Mouse (Mus musculus): ENCODE results near the gene Nodal. TPM values are rescaled to one million over a fixed set of nuclear protein-coding genes. Genes with fewer than 3 reads are reported as not detected.
A peak's percentile ranks its signal among the peaks of the same experiment; 100 is the strongest.

Nodal gene
- polyA plus RNA-seq, 1 experiment from 2014 or later: 0.12 TPM

GRCm38 (mm10) chr10:61399156-61399734 is 18.5 kb upstream of the Nodal start:
- no peak overlapping the region for H3K4me3 ChIP-seq (ENCODE audit: control insufficient read depth in 1 of 2, insufficient read depth in 1 of 2, low read depth in 1 of 2, low read length in 2 of 2)
- peak; percentile 70; the same call in 1 of the 2 replicates for ATAC-seq (ENCODE audit: insufficient number of reproducible peaks, insufficient read depth, low FRiP score, low read depth)
- no peaks in the 10 kb centered on the region for H3K9me3 ChIP-seq (ENCODE audit: control insufficient read depth, low read length)
- 22% methylated on average over 13 of the region's 13 CpGs for WGBS
- no peak overlapping the region for H3K9ac ChIP-seq (ENCODE audit: low read length)
- no peak overlapping the region for H3K27ac ChIP-seq (replicated peaks in 1 of 2; ENCODE audit: control insufficient read depth in 1 of 2, insufficient read depth in 1 of 2, low read depth in 2 of 2, low read length in 2 of 2)
- peaks cover 4 to 6% of the 10 kb centered on the region in 2 experiments; a peak in 2 of 4 replicates for H3K4me1 ChIP-seq (ENCODE audit: control insufficient read depth in 2 of 2, insufficient read depth in 2 of 2, low read length in 2 of 2)
- no peaks in the 10 kb centered on the region for H3K27me3 ChIP-seq (ENCODE audit: control insufficient read depth, insufficient read depth, low read length)
- no peaks in the 10 kb centered on the region for H3K36me3 ChIP-seq (ENCODE audit: control insufficient read depth, insufficient read depth, low read length)
- no peak overlapping the region for H3K4me2 ChIP-seq (ENCODE audit: low read length)

- Histone ChIP-seq H3K27me3 (ENCODE audit: control insufficient read depth, insufficient read depth, low read length) (no peaks in the 10 kb centered on the region), H3K27ac (replicated peaks in 1 of 2; ENCODE audit: control insufficient read depth in 1 of 2, insufficient read depth in 1 of 2, low read depth in 2 of 2, low read length in 2 of 2) (no peak overlapping the region), H3K9me3 (ENCODE audit: control insufficient read depth, low read length) (no peaks in the 10 kb centered on the region), H3K9ac (ENCODE audit: low read length) (no peak overlapping the region), H3K4me3 (ENCODE audit: control insufficient read depth in 1 of 2, insufficient read depth in 1 of 2, low read depth in 1 of 2, low read length in 2 of 2) (no peak overlapping the region), H3K4me1 (ENCODE audit: control insufficient read depth in 2 of 2, insufficient read depth in 2 of 2, low read length in 2 of 2) (no peaks in the 10 kb centered on the region), H3K4me2 (ENCODE audit: low read length) (no peak overlapping the region), H3K36me3 (ENCODE audit: control insufficient read depth, insufficient read depth, low read length) (no peaks in the 10 kb centered on the region)
- 91% methylated on average over 5 of the region's 5 CpGs for WGBS
- ATAC-seq (ENCODE audit: insufficient number of reproducible peaks, insufficient read depth, low FRiP score, low read depth): no peak
Observed at GRCm38 (mm10) chr10:61400407-61400806, 17.4 kb upstream of the Nodal start.

- ATAC-seq (ENCODE audit: insufficient number of reproducible peaks, insufficient read depth, low FRiP score, low read depth): no peak
- WGBS: 67% methylated on average over 5 of the region's 5 CpGs
- Histone ChIP-seq H3K9me3 (ENCODE audit: control insufficient read depth, low read length) (no peaks in the 10 kb centered on the region), H3K4me3 (ENCODE audit: control insufficient read depth in 1 of 2, insufficient read depth in 1 of 2, low read depth in 1 of 2, low read length in 2 of 2) (no peak overlapping the region), H3K27ac (replicated peaks in 1 of 2; ENCODE audit: control insufficient read depth in 1 of 2, insufficient read depth in 1 of 2, low read depth in 2 of 2, low read length in 2 of 2) (no peak overlapping the region), H3K27me3 (ENCODE audit: control insufficient read depth, insufficient read depth, low read length) (0 out of 2 replicates have a peak, but pooled peaks cover 4% of the 10 kb centered on the region), H3K36me3 (ENCODE audit: control insufficient read depth, insufficient read depth, low read length) (no peaks in the 10 kb centered on the region), H3K4me1 (ENCODE audit: control insufficient read depth in 2 of 2, insufficient read depth in 2 of 2, low read length in 2 of 2) (peaks cover 0 to 2% of the 10 kb centered on the region in 2 experiments; a peak in 1 of 4 replicates), H3K9ac (ENCODE audit: low read length) (no peak overlapping the region), H3K4me2 (ENCODE audit: low read length) (no peak overlapping the region)
Observed at GRCm38 (mm10) chr10:61402480-61402879, 15.3 kb upstream of the Nodal start.

- H3K4me3 ChIP-seq (ENCODE audit: control insufficient read depth in 1 of 2, insufficient read depth in 1 of 2, low read depth in 1 of 2, low read length in 2 of 2): no peak overlapping the region
- H3K4me1 ChIP-seq (ENCODE audit: control insufficient read depth in 2 of 2, insufficient read depth in 2 of 2, low read length in 2 of 2): peaks cover 0 to 2% of the 10 kb centered on the region in 2 experiments; a peak in 1 of 4 replicates
- WGBS: 82% methylated on average over 2 of the region's 2 CpGs
- H3K4me2 ChIP-seq (ENCODE audit: low read length): no peak overlapping the region
- no peaks in the 10 kb centered on the region for H3K9me3 ChIP-seq (ENCODE audit: control insufficient read depth, low read length)
- H3K27ac ChIP-seq (replicated peaks in 1 of 2; ENCODE audit: control insufficient read depth in 1 of 2, insufficient read depth in 1 of 2, low read depth in 2 of 2, low read length in 2 of 2): no peak overlapping the region
- no peaks in the 10 kb centered on the region for H3K36me3 ChIP-seq (ENCODE audit: control insufficient read depth, insufficient read depth, low read length)
- H3K9ac ChIP-seq (ENCODE audit: low read length): no peak overlapping the region
- H3K27me3 ChIP-seq (ENCODE audit: control insufficient read depth, insufficient read depth, low read length): 0 out of 2 replicates have a peak, but pooled peaks cover 4% of the 10 kb centered on the region
- no peak for ATAC-seq (ENCODE audit: insufficient number of reproducible peaks, insufficient read depth, low FRiP score, low read depth)
Observed at GRCm38 (mm10) chr10:61402911-61403310, 14.9 kb upstream of the Nodal start.

GRCm38 (mm10) chr10:61405958-61406357 is 11.8 kb upstream of the Nodal start:
- no peak overlapping the region for H3K4me3 ChIP-seq (ENCODE audit: control insufficient read depth in 1 of 2, insufficient read depth in 1 of 2, low read depth in 1 of 2, low read length in 2 of 2)
- H3K27ac ChIP-seq (replicated peaks in 1 of 2; ENCODE audit: control insufficient read depth in 1 of 2, insufficient read depth in 1 of 2, low read depth in 2 of 2, low read length in 2 of 2): no peak overlapping the region
- H3K36me3 ChIP-seq (ENCODE audit: control insufficient read depth, insufficient read depth, low read length): no peaks in the 10 kb centered on the region
- H3K9ac ChIP-seq (ENCODE audit: low read length): no peak overlapping the region
- 7% methylated on average over 10 of the region's 10 CpGs for WGBS
- peak overlapping the region; percentile 21; the same call in 1 of the 2 replicates for H3K4me2 ChIP-seq (ENCODE audit: low read length)
- H3K4me1 ChIP-seq (ENCODE audit: control insufficient read depth in 2 of 2, insufficient read depth in 2 of 2, low read length in 2 of 2): peaks cover 0 to 2% of the 10 kb centered on the region in 2 experiments; a peak in 1 of 4 replicates
- no peak for ATAC-seq (ENCODE audit: insufficient number of reproducible peaks, insufficient read depth, low FRiP score, low read depth)
- H3K27me3 ChIP-seq (ENCODE audit: control insufficient read depth, insufficient read depth, low read length): 0 out of 2 replicates have a peak, but pooled peaks cover 4% of the 10 kb centered on the region
- no peaks in the 10 kb centered on the region for H3K9me3 ChIP-seq (ENCODE audit: control insufficient read depth, low read length)

- Histone ChIP-seq H3K9ac (ENCODE audit: low read length) (no peak overlapping the region), H3K27ac (replicated peaks in 1 of 2; ENCODE audit: control insufficient read depth in 1 of 2, insufficient read depth in 1 of 2, low read depth in 2 of 2, low read length in 2 of 2) (no peak overlapping the region), H3K9me3 (ENCODE audit: control insufficient read depth, low read length) (no peaks in the 10 kb centered on the region), H3K4me1 (ENCODE audit: control insufficient read depth in 2 of 2, insufficient read depth in 2 of 2, low read length in 2 of 2) (peaks cover 7 to 10% of the 10 kb centered on the region in 2 experiments), H3K27me3 (ENCODE audit: control insufficient read depth, insufficient read depth, low read length) (0 out of 2 replicates have a peak, but pooled peaks cover 4% of the 10 kb centered on the region), H3K4me2 (ENCODE audit: low read length) (no peak overlapping the region), H3K4me3 (ENCODE audit: control insufficient read depth in 1 of 2, insufficient read depth in 1 of 2, low read depth in 1 of 2, low read length in 2 of 2) (no peak overlapping the region), H3K36me3 (ENCODE audit: control insufficient read depth, insufficient read depth, low read length) (no peaks in the 10 kb centered on the region)
- ATAC-seq (ENCODE audit: insufficient number of reproducible peaks, insufficient read depth, low FRiP score, low read depth): no peak
- WGBS: 13% methylated on average over 4 of the region's 4 CpGs
Observed at GRCm38 (mm10) chr10:61409776-61410175, 8.0 kb upstream of the Nodal start.

- H3K36me3 ChIP-seq (ENCODE audit: control insufficient read depth, insufficient read depth, low read length): no peaks in the 10 kb centered on the region
- 0 out of 2 replicates have a peak, but pooled peaks cover 4% of the 10 kb centered on the region for H3K27me3 ChIP-seq (ENCODE audit: control insufficient read depth, insufficient read depth, low read length)
- 41% methylated on average over 9 of the region's 9 CpGs for WGBS
- ATAC-seq (ENCODE audit: insufficient number of reproducible peaks, insufficient read depth, low FRiP score, low read depth): no peak
- no peaks in the 10 kb centered on the region for H3K9me3 ChIP-seq (ENCODE audit: control insufficient read depth, low read length)
- H3K4me3 ChIP-seq (ENCODE audit: control insufficient read depth in 1 of 2, insufficient read depth in 1 of 2, low read depth in 1 of 2, low read length in 2 of 2): no peak overlapping the region
- peaks cover 7 to 10% of the 10 kb centered on the region in 2 experiments for H3K4me1 ChIP-seq (ENCODE audit: control insufficient read depth in 2 of 2, insufficient read depth in 2 of 2, low read length in 2 of 2)
- H3K9ac ChIP-seq (ENCODE audit: low read length): no peak overlapping the region
- no peak overlapping the region for H3K27ac ChIP-seq (replicated peaks in 1 of 2; ENCODE audit: control insufficient read depth in 1 of 2, insufficient read depth in 1 of 2, low read depth in 2 of 2, low read length in 2 of 2)
- no peak overlapping the region for H3K4me2 ChIP-seq (ENCODE audit: low read length)
Observed at GRCm38 (mm10) chr10:61410193-61410592, 7.6 kb upstream of the Nodal start.

Data from heart, embryonic 14.5 days (tissue).